Mouse (Mus musculus) ES-E14 (cell line): ENCODE measurements around the gene Ren1. TPM values are rescaled to one million over a fixed set of nuclear protein-coding genes. Genes with fewer than 3 reads are reported as not detected.
A peak's percentile ranks its signal among the peaks of the same experiment; 100 is the strongest.

Experiments used
- DNase-seq: peaks from one replicate; pipeline ENCODE4 v3.0.0-alpha.2; 2013; ENCODE audit warnings: low read depth, low spot score
- H3K27ac ChIP-seq: 2 replicates; pipeline ENCODE4 v1.5.1; 2012; ENCODE audit warnings: low read depth, mild to moderate bottlenecking, low read length, moderate library complexity, mixed read lengths; ENCODE audit not compliant: poor library complexity, insufficient read depth, severe bottlenecking
- H3K36me3 ChIP-seq: 2 replicates; pipeline ENCODE4 v1.6.1; 2012; ENCODE audit warnings: mild to moderate bottlenecking, low read length, moderate library complexity, mixed read lengths; ENCODE audit not compliant: control insufficient read depth, poor library complexity, insufficient read depth, severe bottlenecking
- H3K4me1 ChIP-seq, 2 experiments: fragments of 150-350 bp in 1 of 2; sonication (generic) in 1 of 2; 2 replicates each; pipeline ENCODE4 v1.6.1; 2012; ENCODE audit warnings: low read length in 2 of 2, mild to moderate bottlenecking in 1 of 2, mixed read lengths in 1 of 2; ENCODE audit not compliant: control insufficient read depth in 2 of 2, insufficient read depth in 2 of 2, poor library complexity in 1 of 2
- H3K4me3 ChIP-seq, 2 experiments: fragments of 150-350 bp in 1 of 2; sonication (generic) in 1 of 2; 2 replicates each; pipeline ENCODE4 v1.5.1; 2012; ENCODE audit warnings: low read length in 2 of 2, low read depth in 1 of 2, mild to moderate bottlenecking in 1 of 2, mixed read lengths in 1 of 2; ENCODE audit not compliant: insufficient read depth in 1 of 2, poor library complexity in 1 of 2, severe bottlenecking in 1 of 2
- H3K9ac ChIP-seq: 2 replicates; pipeline ENCODE4 v1.6.1; 2012; ENCODE audit warnings: low read depth, mild to moderate bottlenecking, low read length, mixed read lengths; ENCODE audit not compliant: poor library complexity, insufficient read depth, severe bottlenecking
- H3K9me3 ChIP-seq: fragments of 150-350 bp; sonication (generic); 2 replicates; pipeline ENCODE4 v1.6.1; 2012; ENCODE audit warnings: low read depth, mild to moderate bottlenecking, low read length; ENCODE audit not compliant: control insufficient read depth, insufficient read depth
- CHD2 ChIP-seq: IDR thresholded peaks from 2 replicates; pipeline ENCODE4 v1.6.1; 2014; ENCODE audit warnings: mild to moderate bottlenecking, low read depth, low read length, inconsistent platforms
- HCFC1 ChIP-seq: IDR thresholded peaks from 2 replicates; pipeline ENCODE4 v1.6.1; 2012; ENCODE audit warnings: low read length, inconsistent platforms, borderline replicate concordance; ENCODE audit not compliant: insufficient read depth
- MAFK ChIP-seq: IDR thresholded peaks from 2 replicates; pipeline ENCODE4 v1.6.1; 2014; ENCODE audit warnings: mild to moderate bottlenecking, low read depth, low read length, inconsistent platforms; ENCODE audit not compliant: insufficient read depth
- ZC3H11A ChIP-seq: IDR thresholded peaks from 2 replicates; pipeline ENCODE4 v1.6.1; 2012; ENCODE audit warnings: low read depth, mild to moderate bottlenecking, inconsistent platforms, low read length, borderline replicate concordance
- ZNF384 ChIP-seq: IDR thresholded peaks from 2 replicates; pipeline ENCODE4 v1.6.1; 2012; ENCODE audit warnings: low read depth, low read length, inconsistent platforms
- in situ Hi-C, 2 experiments: fragments of 600-800 bp; cut with MboI; formaldehyde crosslinking; loops; one replicate each; pipeline ENCODE4 v1.15.1; 2025; ENCODE audit warnings: low sequenced_read_pairs in 2 of 2, inconsistent platforms in 1 of 2; ENCODE audit not compliant: unreplicated experiment in 2 of 2
- total RNA-seq: library from RNA; depleted of rRNA; stranded (reverse); fragments of 300-350 nt; gene quantifications from 2 replicates; pipeline ENCODE4 v1.2.3, GENCODE M21; 2012

Ren1 gene
- total RNA-seq, 1 experiment: 0.67 TPM

- H3K4me1 ChIP-seq: peaks cover 2 to 5% of the 10 kb centered on the region in 2 experiments; a peak in 2 of 4 replicates
- TF ChIP-seq MAFK (no peak), HCFC1 (no peak), CHD2 (no peak), ZC3H11A (no peak)
- no peak overlapping the region for H3K9ac ChIP-seq
- H3K9me3 ChIP-seq: no peaks in the 10 kb centered on the region
- no peak overlapping the region for H3K4me3 ChIP-seq
- DNase-seq: no peak
- in situ Hi-C loops: no loop called here
- H3K27ac ChIP-seq: no peak overlapping the region
- no peaks in the 10 kb centered on the region for H3K36me3 ChIP-seq
Observed at GRCm38 (mm10) chr1:133327094-133327493, 23.2 kb upstream of the Ren1 start.

- Histone ChIP-seq H3K36me3 (no peaks in the 10 kb centered on the region), H3K27ac (no peak overlapping the region), H3K9ac (no peak overlapping the region), H3K4me1 (peaks cover 2 to 5% of the 10 kb centered on the region in 2 experiments; a peak in 2 of 4 replicates), H3K9me3 (no peaks in the 10 kb centered on the region), H3K4me3 (no peak overlapping the region)
- in situ Hi-C loops: no loop called here
- DNase-seq: no peak
- no peak for TF ChIP-seq CHD2
- no peak for TF ChIP-seq MAFK
- no peak for TF ChIP-seq ZC3H11A
- TF ChIP-seq ZNF384: no peak
- TF ChIP-seq HCFC1: no peak
Observed at GRCm38 (mm10) chr1:133328299-133328795, 22.0 kb upstream of the Ren1 start.

GRCm38 (mm10) chr1:133328896-133329637 lies 21.2 kb upstream of the Ren1 start:
- in situ Hi-C loops: no loop called here
- no peak overlapping the region for H3K27ac ChIP-seq

DNA sequence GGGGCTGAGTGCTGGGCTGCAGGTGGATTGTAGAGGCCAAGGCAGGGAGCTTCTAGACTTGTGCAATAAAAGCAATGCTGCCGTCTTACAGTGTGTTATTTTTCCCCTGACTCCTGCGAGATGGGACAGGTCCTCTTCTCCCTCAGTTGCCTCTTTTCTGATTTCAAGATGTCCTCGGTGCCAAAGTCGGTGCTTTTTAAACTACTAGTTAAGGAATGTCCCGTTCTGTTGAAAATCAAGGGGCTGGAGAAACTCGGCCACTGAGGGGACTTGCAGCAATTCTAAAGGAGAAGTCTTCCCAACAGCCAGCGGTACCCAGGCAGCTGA lies 20.7 kb upstream of the Ren1 start:
- Histone ChIP-seq H3K9ac (peak overlapping the region; percentile 11), H3K4me3 (peak overlapping the region; percentile 41 to 56; a peak in 3 of 4 replicates), H3K27ac (no peak overlapping the region), H3K36me3 (no peaks in the 10 kb centered on the region), H3K9me3 (no peaks in the 10 kb centered on the region), H3K4me1 (peaks cover 2 to 5% of the 10 kb centered on the region in 2 experiments; a peak in 2 of 4 replicates)
- no peak for DNase-seq
- in situ Hi-C loops: no loop called here
- TF ChIP-seq HCFC1 (no peak), CHD2 (no peak), MAFK (no peak), ZC3H11A (no peak), ZNF384 (no peak)

More at GRCm38 (mm10) chr1:133328896-133329637, 21.2 kb upstream of the Ren1 start:
- Histone ChIP-seq H3K9ac (peak overlapping the region; percentile 11), H3K9me3 (no peaks in the 10 kb centered on the region), H3K4me3 (peak overlapping the region; percentile 41 to 56; a peak in 3 of 4 replicates), H3K36me3 (no peaks in the 10 kb centered on the region), H3K4me1 (peaks cover 2 to 5% of the 10 kb centered on the region in 2 experiments; a peak in 2 of 4 replicates)
- TF ChIP-seq ZC3H11A (no peak), CHD2 (no peak), HCFC1 (no peak), MAFK (no peak), ZNF384 (no peak)
- DNase-seq: no peak
